Mouse (Mus musculus): ENCODE data around the gene Dnajc16.

- TF ChIP-seq TBP (IDR thresholded peaks at IDR 0.05; ENCODE audit: low read depth, low read length) (peak; percentile 98), POLR2A (IDR thresholded peaks at IDR 0.05; ENCODE audit: control insufficient read depth in 1 of 2, insufficient read depth in 1 of 2, low read depth in 1 of 2, low read length in 2 of 2, poor library complexity in 1 of 2) (no peak), CTCF (IDR thresholded peaks at IDR 0.05 in 2 of 3, conservative IDR thresholded peaks at IDR 0.05 in 1 of 3; ENCODE audit: control insufficient read depth in 1 of 3, insufficient read depth in 1 of 3, low read depth in 2 of 3, low read length in 3 of 3, poor library complexity in 1 of 3, severe bottlenecking in 1 of 3) (peak in 2 of 3 experiments; percentile 1 to 18; a peak in 1 of 6 replicates), RAD21 (IDR thresholded peaks at IDR 0.05; ENCODE audit: low read depth, low read length) (peak; percentile 3), MAZ (IDR thresholded peaks at IDR 0.05; ENCODE audit: low read depth, low read length) (no peak), ZNF384 (IDR thresholded peaks at IDR 0.05; ENCODE audit: low read depth, low read length) (no peak), MAFK (IDR thresholded peaks at IDR 0.05; ENCODE audit: borderline replicate concordance, low read depth, low read length) (no peak), TAL1 (IDR thresholded peaks at IDR 0.05; ENCODE audit: low read length) (peak; percentile 72; the same call in 1 of the 2 replicates), EP300 (IDR thresholded peaks at IDR 0.05; ENCODE audit: low read depth in 1 of 2, low read length in 2 of 2) (no peak), ZMIZ1 (IDR thresholded peaks at IDR 0.05; ENCODE audit: low read depth, low read length) (no peak), GATA1 (IDR thresholded peaks at IDR 0.05; ENCODE audit: low read depth, low read length) (no peak), NELFE (IDR thresholded peaks at IDR 0.05; ENCODE audit: low read depth, low read length) (no peak)
Measured at GRCm38 (mm10) chr4:141752076-141752421, 38.7 kb downstream of the Dnajc16 start.

Data from MEL (cell line).